Mouse (Mus musculus) bone marrow macrophage, adult 2 months (primary cell): ENCODE data around the gene Scg5.

ENCODE experiments used
- CTCF ChIP-seq: IDR thresholded peaks from 2 replicates; pipeline ENCODE4 v1.5.1; 2012; ENCODE audit warnings: low read depth, mild to moderate bottlenecking, low read length, moderate library complexity
- POLR2A ChIP-seq: IDR thresholded peaks from 2 replicates; pipeline ENCODE4 v1.6.1; 2012; ENCODE audit warnings: mild to moderate bottlenecking, low read depth, low read length, borderline replicate concordance

GRCm38 (mm10) chr2:113828086-113828942 is 607 bp downstream of the Scg5 start:
- TF ChIP-seq POLR2A, result no peak
- no peak for TF ChIP-seq CTCF
